Mouse (Mus musculus) heart, adult 11 months (tissue): ENCODE measurements around the gene Ass1.

Experiments used
- DNase-seq: peaks from one replicate; pipeline ENCODE4 v3.0.0; 2022

The Ass1 gene

DNA sequence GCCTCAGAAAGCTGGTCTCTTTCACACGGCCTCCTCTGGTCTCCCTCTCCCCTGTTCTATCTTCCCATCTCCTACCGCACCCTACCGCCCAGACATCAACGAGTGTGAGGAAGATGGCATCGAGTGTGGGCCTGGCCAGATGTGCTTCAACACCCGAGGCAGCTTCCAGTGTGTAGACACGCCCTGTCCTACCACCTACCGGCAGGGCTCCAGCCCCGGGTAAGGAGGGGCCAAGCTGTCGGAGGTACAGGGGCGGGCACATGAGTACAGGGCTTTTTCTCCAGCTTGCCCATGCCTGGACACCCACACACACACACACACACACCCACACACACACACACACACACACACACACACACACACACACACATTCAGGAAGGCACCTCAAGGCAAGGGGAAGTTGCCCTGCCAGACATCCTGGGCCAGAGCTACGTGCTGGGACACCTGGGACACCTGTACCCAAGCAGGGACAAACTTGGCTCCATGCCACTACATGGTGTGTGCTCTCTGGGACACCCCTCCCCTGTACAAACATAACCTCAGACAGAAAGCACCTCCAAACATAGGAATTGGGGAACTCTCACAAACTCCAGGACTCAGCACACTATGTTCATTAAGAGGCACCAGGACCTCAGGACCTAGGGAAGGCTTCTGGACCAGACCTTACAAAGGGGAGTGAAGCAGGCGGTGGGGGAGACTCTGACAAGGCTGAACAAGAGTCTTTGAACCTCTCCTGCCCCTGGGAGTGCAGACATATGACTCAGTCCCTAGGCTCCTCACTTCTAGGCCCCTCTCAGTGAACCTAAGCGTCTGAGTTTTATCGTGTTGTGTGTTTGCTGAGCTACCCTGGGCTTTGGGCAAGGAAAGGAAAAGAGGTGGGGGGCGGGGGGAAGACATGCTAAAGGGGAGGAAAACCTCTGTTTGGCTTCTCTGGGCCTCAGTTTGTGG lies 10.7 kb upstream of the Ass1 start:
- DNase-seq = no peak

DNA sequence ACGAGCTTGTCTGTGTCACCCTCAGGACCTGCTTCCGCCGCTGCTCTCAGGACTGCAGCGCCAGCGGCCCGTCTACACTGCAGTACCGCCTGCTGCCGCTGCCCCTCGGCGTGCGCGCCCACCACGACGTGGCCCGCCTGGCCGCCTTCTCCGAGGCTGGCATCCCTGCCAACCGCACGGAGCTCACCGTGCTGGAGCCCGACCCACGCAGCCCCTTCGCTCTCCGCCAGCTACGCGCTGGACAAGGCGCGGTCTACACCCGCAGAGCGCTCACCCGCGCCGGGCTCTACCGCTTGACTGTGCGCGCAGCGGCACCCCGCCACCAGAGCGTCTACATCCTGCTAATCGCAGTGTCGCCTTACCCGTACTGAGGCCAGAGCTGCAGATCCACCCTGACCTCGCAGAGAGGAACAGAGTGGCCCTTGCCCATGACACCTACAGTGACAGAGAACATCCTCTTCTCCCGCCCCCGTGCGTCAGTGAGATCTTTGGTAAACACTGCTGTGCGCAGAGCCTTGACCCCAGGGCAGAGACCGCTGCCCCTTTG lies 9.9 kb upstream of the Ass1 start:
- DNase-seq = no peak

DNA sequence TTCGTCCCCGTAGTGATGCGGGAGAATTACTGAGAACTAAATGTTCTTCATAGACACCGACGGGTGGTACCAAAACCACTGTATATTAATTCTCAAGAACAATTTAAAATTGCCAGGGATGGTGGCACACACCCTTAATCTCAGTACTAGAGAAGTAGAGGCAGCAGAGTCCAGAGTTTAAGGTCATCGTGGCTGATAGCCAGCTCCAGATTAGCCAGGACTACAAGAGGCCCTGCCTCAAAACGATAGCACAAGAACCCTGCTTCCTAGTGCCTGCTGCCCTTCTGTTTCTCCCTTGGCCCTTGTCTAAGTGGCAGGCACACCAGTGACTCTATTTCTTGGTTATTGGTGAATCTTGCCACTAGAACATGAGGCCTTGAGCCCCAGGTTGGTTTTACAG lies 9.1 kb upstream of the Ass1 start:
- DNase-seq = no peak

DNA sequence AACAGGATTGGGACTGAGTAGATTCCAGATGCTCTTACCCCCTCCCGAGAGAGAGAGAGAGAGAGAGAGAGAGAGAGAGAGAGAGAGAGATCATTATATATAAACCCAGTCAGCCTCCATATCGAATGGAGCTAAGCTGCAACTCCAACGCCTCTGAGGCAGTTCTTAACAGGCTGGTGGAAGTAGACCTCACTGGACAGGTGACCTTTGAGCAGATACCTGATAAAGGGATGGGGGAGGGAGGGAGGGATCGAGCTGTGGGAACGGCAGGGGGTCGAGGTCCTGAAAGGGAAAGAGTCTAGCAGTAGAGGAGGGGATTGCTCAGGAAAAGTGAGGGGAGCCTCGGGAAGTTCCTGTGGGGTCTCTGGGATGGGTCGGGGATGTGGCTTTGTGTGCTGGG lies 8.0 kb upstream of the Ass1 start:
- no peak for DNase-seq

DNA sequence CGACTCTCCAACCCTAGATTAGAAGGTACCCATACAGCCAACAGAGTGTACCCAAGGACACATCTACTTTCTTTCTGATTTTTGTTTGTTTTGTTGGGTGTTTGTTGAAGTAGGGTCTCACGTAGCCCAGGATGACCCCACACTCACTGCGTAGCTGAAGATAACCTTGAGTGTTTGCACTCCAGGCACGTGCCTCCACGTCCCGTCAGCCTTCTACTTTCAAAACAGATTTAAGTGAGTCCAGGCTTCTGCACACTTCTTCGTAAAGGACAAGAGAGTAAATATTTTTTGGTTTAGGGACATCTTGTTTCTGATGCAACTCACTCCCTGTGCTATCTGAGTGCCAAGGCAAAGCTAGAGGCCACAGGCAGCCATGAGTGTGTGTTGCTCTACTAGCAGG lies 6.8 kb upstream of the Ass1 start:
- DNase-seq = no peak

DNA sequence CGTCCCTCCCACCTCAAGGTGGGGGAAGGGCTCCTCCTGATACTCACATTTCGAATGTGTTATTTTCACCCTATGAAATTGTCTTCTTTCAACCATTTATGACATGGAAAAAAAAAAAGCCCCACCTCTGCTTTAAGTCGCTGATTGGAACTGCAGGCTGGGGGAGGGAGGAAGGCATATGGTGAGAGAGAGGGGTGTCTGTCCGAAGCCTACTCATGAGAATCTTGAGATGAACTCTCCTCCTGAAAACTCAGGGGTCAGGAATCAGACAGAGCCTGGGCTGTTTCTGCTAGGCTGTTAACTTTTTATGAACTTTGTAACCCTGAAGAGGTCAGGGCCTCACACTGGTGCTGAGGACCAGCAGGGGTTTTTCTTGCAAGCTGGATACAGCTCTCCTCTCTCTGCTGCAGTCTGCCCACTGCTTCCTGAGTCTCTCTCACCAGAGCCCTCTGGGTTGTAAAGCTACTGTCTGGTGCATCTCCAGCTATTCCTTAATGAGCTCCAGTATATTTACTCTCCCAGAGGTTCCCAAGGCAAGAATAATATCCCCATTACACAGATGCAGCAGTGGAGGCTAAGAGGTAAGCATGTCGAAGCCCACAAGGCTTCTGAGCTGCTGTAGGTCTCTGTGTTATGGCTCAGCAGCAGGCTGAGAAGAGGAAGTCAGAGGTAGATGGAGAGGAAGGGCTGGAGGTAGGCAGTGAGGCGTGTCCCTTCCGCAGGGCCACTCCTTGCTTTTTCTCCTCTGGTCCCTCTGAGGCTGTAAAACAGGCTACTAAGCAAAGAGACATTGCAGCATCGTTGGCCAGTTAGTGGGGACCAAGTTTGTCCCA lies 6.1 kb upstream of the Ass1 start:
- no peak for DNase-seq

DNA sequence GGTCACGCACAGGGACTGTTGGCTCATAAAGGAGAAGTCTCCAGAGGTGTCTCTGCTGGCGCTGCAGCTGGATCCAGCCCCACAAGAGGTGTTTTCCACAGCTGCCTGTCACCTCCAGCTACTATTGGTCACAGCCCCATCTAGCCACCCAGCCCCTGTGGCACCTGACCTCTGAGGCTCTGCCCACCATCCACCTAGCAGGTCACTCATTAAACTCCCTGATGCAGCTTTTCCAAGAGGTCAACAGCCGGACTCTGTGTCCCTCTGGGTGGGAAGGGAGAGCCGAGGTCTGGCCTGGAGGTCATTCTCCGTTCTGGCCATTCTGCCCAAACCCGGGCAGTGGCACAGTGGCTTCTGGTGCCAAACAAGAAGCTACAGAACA lies 5.5 kb upstream of the Ass1 start:
- no peak for DNase-seq

DNA sequence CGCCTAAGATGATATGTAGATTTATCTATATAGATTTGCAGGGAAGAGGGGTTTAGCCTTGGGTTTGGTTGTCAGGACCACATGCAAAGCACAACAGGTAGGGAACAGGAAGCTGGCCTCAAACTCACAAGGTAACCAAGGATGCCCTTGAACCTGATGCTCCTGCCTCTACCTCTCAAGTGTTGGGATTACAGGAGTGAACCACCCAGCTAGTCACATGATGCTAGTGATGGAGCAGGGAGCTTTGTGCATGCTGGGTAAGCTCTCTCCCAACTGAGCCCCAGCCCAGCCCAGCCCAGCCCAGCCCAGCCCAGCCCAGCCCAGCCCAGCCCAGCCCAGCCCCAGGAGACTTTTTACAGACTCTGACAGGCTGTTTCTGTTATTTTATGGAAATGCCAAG lies 2.5 kb upstream of the Ass1 start:
- DNase-seq = no peak

DNA sequence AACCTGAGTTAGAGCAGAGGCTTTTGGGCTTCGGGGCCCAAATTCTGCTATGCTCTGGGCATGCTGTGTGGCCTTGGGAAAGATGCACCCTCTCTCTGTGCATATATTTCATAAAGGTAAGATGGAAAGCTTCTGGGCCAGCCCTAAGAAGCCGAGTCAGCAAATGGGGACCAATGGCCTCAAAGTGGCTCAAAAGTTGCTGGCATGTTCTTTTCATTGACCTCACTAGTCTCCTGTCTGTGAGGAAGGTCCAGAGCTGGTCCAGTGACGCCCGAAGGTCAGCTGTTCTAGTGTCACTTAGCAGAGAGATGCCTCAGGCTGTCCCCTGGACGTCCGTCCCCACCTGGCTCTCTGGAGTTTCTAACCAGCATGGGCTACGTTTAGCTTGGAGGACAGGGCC lies 1.1 kb upstream of the Ass1 start:
- DNase-seq = no peak

DNA sequence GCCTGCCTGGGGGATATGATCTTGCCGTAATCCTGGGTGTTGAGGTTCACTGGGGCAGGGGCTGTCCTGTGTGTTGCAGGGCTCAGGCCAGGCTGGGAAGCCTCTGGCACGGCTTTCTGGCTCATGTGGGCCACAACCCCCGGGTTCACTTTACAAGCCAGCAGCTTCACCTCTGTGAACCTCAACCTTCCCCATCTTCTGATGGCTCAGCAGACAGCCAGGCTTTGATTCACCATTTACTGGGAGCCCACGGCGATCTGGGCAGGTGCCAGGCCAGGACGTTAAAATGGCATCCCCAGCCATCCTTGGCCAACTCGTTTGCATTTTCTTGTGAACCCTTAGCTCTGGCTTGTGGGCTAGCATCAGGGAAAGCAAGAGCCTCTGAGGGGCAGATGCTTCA lies 527 bp upstream of the Ass1 start:
- no peak for DNase-seq

DNA sequence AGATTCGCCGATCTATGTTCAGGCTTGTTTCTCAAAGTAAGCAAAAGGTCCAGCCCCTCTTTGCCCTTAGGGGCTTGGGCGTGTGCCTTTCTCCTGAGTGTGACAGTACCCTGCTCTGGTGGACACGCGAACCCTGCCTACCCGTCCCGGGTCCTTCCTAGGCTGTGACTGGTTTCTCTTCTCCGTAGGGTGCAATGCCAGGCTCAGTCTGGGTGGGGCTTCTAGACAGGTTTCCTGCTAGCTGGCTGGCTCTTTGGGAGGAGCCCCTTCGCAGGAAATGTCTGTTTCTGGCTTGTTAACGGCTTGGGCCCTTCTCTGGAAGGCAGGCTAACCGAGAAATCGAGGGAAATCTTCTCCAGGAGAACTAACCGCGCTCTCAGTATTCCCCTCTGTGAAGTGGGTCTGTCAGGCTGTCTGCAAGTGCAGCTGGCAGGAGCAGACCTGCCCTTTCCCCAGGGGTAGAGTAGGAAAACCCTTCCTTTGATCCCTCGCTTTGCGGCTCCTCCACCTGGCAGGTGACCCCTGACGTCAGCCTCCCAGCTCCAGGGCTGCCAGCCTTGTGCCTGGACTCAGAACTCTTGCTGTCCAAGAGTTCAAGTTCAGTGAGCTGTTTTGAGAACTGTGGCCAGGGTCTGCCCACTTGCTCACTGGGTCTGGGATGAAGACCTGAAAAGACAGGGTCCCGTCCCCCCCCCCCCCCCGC lies 827 bp downstream of the Ass1 start:
- DNase-seq = peak; percentile 96

DNA sequence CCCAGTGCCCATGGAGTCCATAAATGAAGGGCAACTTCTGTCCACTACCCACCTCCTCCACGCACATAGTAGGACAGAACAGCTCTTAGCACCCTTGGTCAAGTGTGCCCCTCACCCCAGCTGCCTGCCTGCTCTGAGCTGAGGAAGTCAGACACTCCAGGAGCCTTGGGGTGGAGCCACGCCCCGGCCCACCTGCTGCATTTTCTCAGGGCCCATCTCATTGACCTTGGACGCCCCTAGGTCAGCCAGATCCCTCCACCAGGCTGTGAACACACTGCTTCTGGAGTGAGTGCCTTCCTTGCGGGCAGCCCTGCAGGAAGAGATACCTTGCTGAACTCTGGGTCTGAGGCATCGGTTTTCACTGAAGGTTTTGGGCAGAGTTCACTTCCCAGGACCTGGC lies 1.6 kb downstream of the Ass1 start:
- DNase-seq = no peak

DNA sequence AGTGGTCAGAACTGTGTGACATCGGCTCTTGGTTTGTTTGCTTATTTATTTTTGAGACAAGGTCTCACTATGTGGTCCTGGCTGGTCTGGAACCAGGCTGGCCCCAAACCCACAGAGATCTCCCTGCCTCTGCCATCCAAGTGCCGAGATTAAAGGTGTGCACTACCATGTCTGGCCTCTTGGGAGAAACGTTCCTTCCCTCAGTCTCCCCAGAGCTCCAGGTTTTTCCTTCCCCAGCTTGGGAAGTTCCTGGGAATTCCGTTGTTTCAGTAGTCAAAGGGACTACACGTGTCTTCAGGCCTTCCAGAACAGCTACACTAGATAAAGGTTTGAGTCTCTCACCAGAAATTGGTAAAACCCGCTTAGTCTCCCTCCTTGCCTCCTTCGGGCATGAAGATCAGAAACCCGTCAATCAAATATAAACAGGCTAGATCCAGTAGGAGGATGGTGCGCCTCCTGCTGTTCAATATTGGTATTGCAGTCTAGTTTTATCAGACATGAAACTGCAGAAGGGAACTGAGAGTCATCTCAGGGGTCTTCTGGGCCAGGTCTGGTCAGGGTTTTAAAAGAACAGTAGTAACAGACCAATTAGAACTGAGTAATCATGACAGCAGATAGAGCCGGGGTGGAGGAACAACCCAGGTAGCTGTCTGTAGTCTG lies 2.5 kb downstream of the Ass1 start:
- DNase-seq = no peak

DNA sequence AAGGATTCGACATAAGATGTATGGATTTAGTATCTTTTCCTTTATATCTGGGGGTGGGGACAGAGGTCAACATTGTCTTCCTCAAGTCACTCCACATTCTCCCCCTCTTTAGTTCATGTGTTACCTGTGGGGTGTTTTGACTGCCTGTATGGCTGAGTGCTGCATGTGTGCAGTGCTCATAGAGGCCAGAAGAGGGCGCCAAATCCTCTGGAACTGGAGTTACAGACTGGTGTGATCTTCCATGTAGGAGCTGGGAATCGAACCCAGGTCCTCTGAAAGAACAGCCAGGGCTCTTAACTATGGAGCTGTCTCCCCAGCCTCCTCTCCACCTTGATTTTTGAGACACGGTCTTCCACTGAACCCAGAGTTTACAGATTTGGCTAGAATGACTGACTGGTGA lies 3.9 kb downstream of the Ass1 start:
- DNase-seq = no peak

DNA sequence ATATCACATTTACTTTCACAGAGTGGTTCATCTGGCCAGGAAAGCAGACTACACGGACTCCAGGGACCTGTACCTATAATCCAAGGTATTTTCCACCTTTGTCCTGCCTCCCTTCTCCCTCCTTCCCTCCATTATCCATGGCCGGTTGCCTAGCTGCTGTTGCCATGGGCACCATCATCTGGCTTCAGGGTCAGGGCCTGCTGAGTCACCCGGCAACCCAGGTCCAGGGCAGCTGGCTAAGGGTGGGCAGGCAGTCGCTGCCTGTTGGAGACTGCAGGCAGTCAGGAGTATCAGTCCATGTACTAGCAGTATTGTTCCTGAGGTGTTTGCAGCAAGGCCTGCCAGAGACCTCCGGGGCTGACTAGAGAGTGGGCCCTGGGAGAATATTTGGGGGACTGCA lies 4.7 kb downstream of the Ass1 start:
- DNase-seq = no peak

DNA sequence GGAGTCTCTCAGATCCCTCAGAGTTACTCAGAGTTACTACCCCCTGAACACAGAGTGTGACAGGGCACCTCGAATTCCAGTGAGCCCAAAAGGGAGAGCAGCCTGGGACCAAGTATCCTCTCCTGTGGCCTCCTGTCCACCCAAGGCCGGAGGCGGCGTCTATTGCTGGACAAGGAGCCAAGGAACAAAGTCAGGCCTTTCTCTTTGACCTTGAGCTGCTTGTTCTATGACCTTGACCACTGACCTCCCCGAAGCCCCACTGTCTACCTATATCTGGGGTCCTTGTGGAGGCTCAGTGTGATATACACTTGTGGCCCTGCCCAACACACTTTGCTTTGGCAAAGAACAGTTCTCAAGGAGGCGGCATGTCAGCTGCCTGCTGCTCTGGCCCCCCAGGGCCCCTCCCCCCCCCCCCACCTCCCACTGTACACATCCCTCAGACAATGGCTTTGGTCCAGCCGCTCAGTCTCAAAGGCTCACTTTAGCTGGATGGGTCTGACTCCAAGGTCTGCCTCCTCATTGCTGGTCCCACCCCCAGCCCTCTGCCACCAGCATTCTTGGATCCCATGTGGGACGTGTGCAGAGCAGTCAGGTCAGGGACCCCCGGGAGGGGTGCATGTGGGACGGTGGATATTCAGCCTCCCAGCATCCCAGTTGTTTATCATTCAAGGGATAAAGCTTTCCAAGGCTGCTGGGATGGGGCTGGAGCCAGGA lies 6.3 kb downstream of the Ass1 start:
- no peak for DNase-seq

DNA sequence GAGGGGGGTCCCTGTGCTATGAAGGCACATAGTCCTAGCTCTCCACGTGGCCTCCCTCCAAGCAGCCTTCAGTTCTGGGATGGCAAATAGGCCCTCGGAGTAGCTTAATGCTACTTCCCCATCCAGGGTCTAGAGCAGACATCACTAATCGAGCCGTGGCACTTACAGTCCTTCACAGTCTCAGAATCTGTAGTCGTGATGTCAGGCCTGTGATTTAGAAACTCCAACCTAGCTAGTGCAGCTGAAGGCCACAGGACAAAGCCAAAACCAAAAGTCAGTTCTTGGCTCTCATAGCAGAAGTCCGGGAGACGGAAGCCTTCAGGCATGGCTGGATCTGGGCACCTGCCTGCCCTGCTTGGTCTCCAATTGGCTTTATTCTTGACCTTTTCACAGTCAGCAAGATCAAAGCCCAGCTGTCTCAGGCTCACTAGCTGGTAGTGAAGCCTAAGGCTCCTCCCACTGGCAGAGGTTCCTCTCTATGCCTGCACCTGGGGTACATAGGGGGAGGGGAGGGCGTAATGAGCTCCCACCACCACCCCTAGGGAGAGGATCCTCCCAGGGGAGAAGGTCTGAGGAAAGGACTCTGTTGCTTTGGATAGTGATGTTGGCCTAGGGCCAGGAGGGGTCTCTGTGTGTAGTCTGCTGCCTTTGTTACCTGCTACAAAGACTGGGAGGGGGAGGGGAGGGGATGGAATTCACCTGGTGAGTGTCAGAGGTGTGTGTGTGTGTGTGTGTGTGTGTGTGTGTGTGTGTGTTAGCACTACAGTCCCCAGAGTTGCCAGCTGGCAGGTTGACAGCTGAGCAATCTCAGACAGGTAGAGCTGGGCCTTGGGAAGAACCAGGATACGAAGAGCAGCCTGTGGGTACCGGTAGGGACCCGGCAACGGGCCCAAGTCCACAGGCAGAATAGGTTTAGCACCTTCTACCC lies 7.5 kb downstream of the Ass1 start:
- DNase-seq = no peak

DNA sequence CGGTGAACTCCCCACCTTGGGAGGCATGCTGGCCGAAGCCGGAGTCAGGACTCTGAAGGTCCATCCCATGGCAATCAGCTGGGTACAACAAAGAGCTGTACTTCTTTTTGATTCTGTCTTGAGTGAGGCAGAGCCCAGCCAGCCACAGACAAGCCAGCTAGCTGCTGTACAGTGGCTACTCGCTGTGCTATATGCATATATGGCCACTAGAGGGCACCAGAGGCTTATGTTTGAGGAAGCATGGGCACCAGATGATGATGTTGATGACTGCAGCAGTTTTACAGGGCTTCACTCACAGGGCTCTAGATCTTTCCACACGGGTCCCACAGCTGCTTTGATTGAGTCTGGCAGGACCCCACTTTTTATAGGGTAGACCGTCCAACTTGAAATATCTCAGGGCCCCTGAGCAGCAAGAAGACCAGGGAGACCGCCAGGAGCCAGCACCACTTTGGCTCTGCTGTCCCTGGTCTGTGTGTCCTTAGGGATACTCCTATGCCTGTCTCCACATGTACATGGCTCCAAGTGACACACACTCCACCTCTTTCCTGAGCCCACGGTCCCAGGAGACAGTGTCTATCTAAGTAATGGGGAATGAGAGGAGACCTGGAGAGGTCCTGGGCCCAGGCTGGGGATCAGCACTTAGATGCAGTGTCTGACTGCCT lies 13.0 kb downstream of the Ass1 start:
- DNase-seq = peak; percentile 96

DNA sequence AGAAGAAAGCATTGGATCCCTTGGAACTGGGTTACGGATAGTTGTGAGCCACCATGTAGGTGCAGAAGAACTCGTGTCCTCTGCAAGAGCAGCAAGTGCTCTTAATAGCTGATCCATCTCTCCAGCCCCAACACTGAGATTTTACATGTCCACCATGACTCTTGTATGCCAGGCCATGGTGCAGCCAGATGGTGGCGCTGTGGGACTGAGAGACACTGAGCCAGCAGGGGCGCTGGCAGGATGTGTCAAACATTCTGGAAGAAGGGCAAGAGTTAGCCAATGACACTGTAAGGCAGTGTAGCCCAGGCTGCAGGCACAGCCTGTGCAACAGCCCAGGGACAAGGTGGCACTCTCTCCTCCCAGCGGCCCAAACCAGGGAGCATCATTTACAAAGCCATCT lies 14.2 kb downstream of the Ass1 start:
- DNase-seq = no peak

DNA sequence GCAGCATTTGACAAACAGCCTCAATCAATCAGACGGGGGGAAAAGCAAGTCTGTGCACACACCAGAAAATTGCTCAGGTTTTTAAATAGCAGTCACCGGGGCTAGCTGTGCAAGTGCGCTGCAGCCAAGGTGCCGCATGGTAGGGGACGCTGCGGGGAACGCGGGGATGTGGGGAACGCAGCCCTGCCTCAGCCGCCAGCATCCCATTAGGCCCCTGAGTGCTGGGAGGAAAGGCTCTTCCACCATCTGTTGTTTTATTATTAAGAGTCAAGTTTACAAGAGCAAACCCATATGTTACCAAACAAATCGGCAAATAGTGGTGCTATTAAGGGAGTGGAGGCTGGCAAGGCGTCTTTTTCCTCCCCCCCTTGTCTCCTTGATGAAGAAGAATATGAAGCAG lies 19.2 kb downstream of the Ass1 start:
- no peak for DNase-seq
